Mouse (Mus musculus) erythroblast, embryonic 14.5 days (primary cell): Measurements from ENCODE around the gene Sgip1.

Experiments used
- GATA1 ChIP-seq: IDR thresholded peaks from 2 replicates; pipeline ENCODE4 v1.6.1; 2012; ENCODE audit warnings: low read length, inconsistent platforms, mixed read lengths
- TAL1 ChIP-seq: IDR thresholded peaks from 3 replicates; pipeline ENCODE4 v1.6.1; 2012; ENCODE audit warnings: low read length, inconsistent platforms, mixed read lengths

GRCm38 (mm10) chr4:102940266-102940665 is 199.2 kb downstream of the Sgip1 start:
- TF ChIP-seq GATA1 = no peak
- TF ChIP-seq TAL1 = no peak
